Comparison of ENCODE assay signal across 8 mouse cellular contexts in genomic region chr4:63546441-63547055, GRCm38 (mm10). TPM values are rescaled to one million over a fixed set of nuclear protein-coding genes. Genes with fewer than 3 reads are reported as not detected.
DNase-seq lines count a peak whose midpoint lies in the region; ATAC-seq and TF ChIP-seq lines count a peak whose summit lies in the region.

No protein-coding gene starts in this region.

- no peak overlapping the region for H3ac ChIP-seq in myocyte (ENCODE audit: control insufficient read depth, insufficient read length)

- peak overlapping the region; percentile 83 for H3K4me3 ChIP-seq in heart, embryonic 15.5 days
- H3K4me3 ChIP-seq in embryonic facial prominence, embryonic 10.5 days = peak overlapping the region; percentile 95
- H3K4me3 ChIP-seq in kidney, embryonic 15.5 days (replicated peaks) = peak overlapping the region; percentile 80
- H3K4me3 ChIP-seq in myocyte = peak overlapping the region; percentile 86

- ATAC-seq in heart, embryonic 15.5 days (replicated peaks; ENCODE audit: insufficient number of reproducible peaks, insufficient read depth, low FRiP score, low read depth) = no peak
- ATAC-seq in kidney, embryonic 15.5 days (replicated peaks; ENCODE audit: low FRiP score) = no peak

- no peaks in the 10 kb centered on the region for H3K9me3 ChIP-seq in heart, embryonic 15.5 days (replicated peaks)
- H3K9me3 ChIP-seq in embryonic facial prominence, embryonic 10.5 days = no peaks in the 10 kb centered on the region
- H3K9me3 ChIP-seq in kidney, embryonic 15.5 days (replicated peaks) = no peaks in the 10 kb centered on the region

- no peak overlapping the region for H3K27ac ChIP-seq in heart, embryonic 15.5 days
- H3K27ac ChIP-seq in embryonic facial prominence, embryonic 10.5 days (replicated peaks) = no peak overlapping the region
- H3K27ac ChIP-seq in kidney, embryonic 15.5 days = peak overlapping the region; percentile 91

- H3K9ac ChIP-seq in heart, embryonic 15.5 days = 0 out of 2 replicates have a peak overlapping the region, but pooled peaks have one; percentile 92
- H3K9ac ChIP-seq in kidney, embryonic 15.5 days = no peak overlapping the region

- peaks cover 30% of the 10 kb centered on the region for H3K36me3 ChIP-seq in heart, embryonic 15.5 days
- H3K36me3 ChIP-seq in embryonic facial prominence, embryonic 10.5 days (replicated peaks) = peaks cover 35% of the 10 kb centered on the region
- H3K36me3 ChIP-seq in kidney, embryonic 15.5 days = peaks cover 30% of the 10 kb centered on the region
- peaks cover 27% of the 10 kb centered on the region for H3K36me3 ChIP-seq in myocyte (ENCODE audit: control insufficient read depth, insufficient read depth)

- no peak for DNase-seq in heart, adult 11 months
- no peak for DNase-seq in embryonic facial prominence, embryonic 10.5 days (ENCODE audit: low spot score)
- DNase-seq in thymus, adult 18-20 months = no peak
- DNase-seq in embryo, embryonic 11 days = no peak
- DNase-seq in thymus, postnatal 36 days = no peak

- WGBS in heart, embryonic 15.5 days = 73% methylated on average over 6 of the region's 6 CpGs
- 84% methylated on average over 6 of the region's 6 CpGs for WGBS in embryonic facial prominence, embryonic 10.5 days
- 36% methylated on average over 6 of the region's 6 CpGs for WGBS in kidney, embryonic 15.5 days

- peak overlapping the region; percentile 73 for H3K4me2 ChIP-seq in heart, embryonic 15.5 days
- peak overlapping the region; percentile 75 for H3K4me2 ChIP-seq in kidney, embryonic 15.5 days
- H3K4me2 ChIP-seq in myocyte (ENCODE audit: low read depth) = peak overlapping the region; percentile 96

- no peaks in the 10 kb centered on the region for H3K27me3 ChIP-seq in heart, embryonic 15.5 days
- no peaks in the 10 kb centered on the region for H3K27me3 ChIP-seq in embryonic facial prominence, embryonic 10.5 days (replicated peaks; ENCODE audit: low read depth, poor library complexity, severe bottlenecking)
- H3K27me3 ChIP-seq in kidney, embryonic 15.5 days = no peaks in the 10 kb centered on the region
- no peaks in the 10 kb centered on the region for H3K27me3 ChIP-seq in myocyte (ENCODE audit: control insufficient read depth, insufficient read depth, insufficient read length)

- TF ChIP-seq POLR2A in myocyte (IDR thresholded peaks at IDR 0.05; ENCODE audit: insufficient read length, low read depth) = no peak

- H3K4me1 ChIP-seq in heart, embryonic 15.5 days (replicated peaks) = peaks cover 46% of the 10 kb centered on the region
- peaks cover 37% of the 10 kb centered on the region for H3K4me1 ChIP-seq in embryonic facial prominence, embryonic 10.5 days
- peaks cover 34% of the 10 kb centered on the region for H3K4me1 ChIP-seq in kidney, embryonic 15.5 days

- peaks cover 47% of the 10 kb centered on the region for H3K79me2 ChIP-seq in myocyte (ENCODE audit: control insufficient read depth, insufficient read depth)

TF ChIP-seq in myocyte, 11 proteins besides CTCF, POLR2A, EP300 and RAD21:
- TF ChIP-seq MYOG (IDR thresholded peaks at IDR 0.05; ENCODE audit: control insufficient read depth in 1 of 3, insufficient read depth in 1 of 3, insufficient read length in 2 of 3, low read depth in 2 of 3) (peak in 2 of 3 experiments; percentile 67 to 69), TCF12 (IDR thresholded peaks at IDR 0.05; ENCODE audit: insufficient read depth, poor library complexity, severe bottlenecking) (no peak), E2F4 (IDR thresholded peaks at IDR 0.05; ENCODE audit: insufficient read depth) (peak; percentile 45), MYOD1 (IDR thresholded peaks at IDR 0.05; ENCODE audit: control insufficient read depth in 1 of 3, insufficient read length in 2 of 3, low read depth in 2 of 3) (peak; percentile 74 to 89 (median 85))

RNA-seq across cellular contexts. Expression of gene Atp6v1g1, which starts 2.0 kb away (rescaled TPM):
- polyA plus RNA-seq in heart, embryonic 15.5 days (2015; fragmentation: Nextera tagmentation; extraction: Ambion mirVana) = 214 and 229 TPM in 2 replicates
- 244 and 267 TPM in 2 replicates for polyA plus RNA-seq in embryonic facial prominence, embryonic 10.5 days (2016; fragmentation: Nextera tagmentation; extraction: Ambion mirVana)
- 287 and 307 TPM in 2 replicates for polyA plus RNA-seq in kidney, embryonic 15.5 days (2015; fragmentation: Nextera tagmentation; extraction: Ambion mirVana)
- polyA plus RNA-seq in myocyte (2012; fragmentation: generic; extraction: Trizol) = 447 TPM

RNA-seq across cellular contexts. Expression of gene Tmem268, which starts 12.0 kb away (rescaled TPM):
- polyA plus RNA-seq in heart, embryonic 15.5 days (2015; fragmentation: Nextera tagmentation; extraction: Ambion mirVana) = 4.4 and 5.6 TPM in 2 replicates
- 10.2 and 10.6 TPM in 2 replicates for polyA plus RNA-seq in embryonic facial prominence, embryonic 10.5 days (2016; fragmentation: Nextera tagmentation; extraction: Ambion mirVana)
- polyA plus RNA-seq in kidney, embryonic 15.5 days (2015; fragmentation: Nextera tagmentation; extraction: Ambion mirVana) = 5.9 and 7.8 TPM in 2 replicates
- polyA plus RNA-seq in myocyte (2012; fragmentation: generic; extraction: Trizol) = 19.5 TPM

RNA-seq across cellular contexts. Expression of gene Whrn, which starts 50.8 kb away (rescaled TPM):
- 1.9 and 2.6 TPM in 2 replicates for polyA plus RNA-seq in heart, embryonic 15.5 days (2015; fragmentation: Nextera tagmentation; extraction: Ambion mirVana)
- 4.2 and 7.5 TPM in 2 replicates for polyA plus RNA-seq in embryonic facial prominence, embryonic 10.5 days (2016; fragmentation: Nextera tagmentation; extraction: Ambion mirVana)
- 5.1 and 6.1 TPM in 2 replicates for polyA plus RNA-seq in kidney, embryonic 15.5 days (2015; fragmentation: Nextera tagmentation; extraction: Ambion mirVana)
- polyA plus RNA-seq in myocyte (2012; fragmentation: generic; extraction: Trizol) = 18.8 TPM

RNA-seq across cellular contexts. Expression of gene Gm11213, which starts 58.5 kb away (rescaled TPM):
- not detected in 2 replicates for polyA plus RNA-seq in heart, embryonic 15.5 days (2015; fragmentation: Nextera tagmentation; extraction: Ambion mirVana)
- not detected in 2 replicates for polyA plus RNA-seq in embryonic facial prominence, embryonic 10.5 days (2016; fragmentation: Nextera tagmentation; extraction: Ambion mirVana)
- not detected in 2 replicates for polyA plus RNA-seq in kidney, embryonic 15.5 days (2015; fragmentation: Nextera tagmentation; extraction: Ambion mirVana)
- not detected for polyA plus RNA-seq in myocyte (2012; fragmentation: generic; extraction: Trizol)
